Mouse (Mus musculus): Measurements from ENCODE around the gene Rhof.

Rhof gene

DNA sequence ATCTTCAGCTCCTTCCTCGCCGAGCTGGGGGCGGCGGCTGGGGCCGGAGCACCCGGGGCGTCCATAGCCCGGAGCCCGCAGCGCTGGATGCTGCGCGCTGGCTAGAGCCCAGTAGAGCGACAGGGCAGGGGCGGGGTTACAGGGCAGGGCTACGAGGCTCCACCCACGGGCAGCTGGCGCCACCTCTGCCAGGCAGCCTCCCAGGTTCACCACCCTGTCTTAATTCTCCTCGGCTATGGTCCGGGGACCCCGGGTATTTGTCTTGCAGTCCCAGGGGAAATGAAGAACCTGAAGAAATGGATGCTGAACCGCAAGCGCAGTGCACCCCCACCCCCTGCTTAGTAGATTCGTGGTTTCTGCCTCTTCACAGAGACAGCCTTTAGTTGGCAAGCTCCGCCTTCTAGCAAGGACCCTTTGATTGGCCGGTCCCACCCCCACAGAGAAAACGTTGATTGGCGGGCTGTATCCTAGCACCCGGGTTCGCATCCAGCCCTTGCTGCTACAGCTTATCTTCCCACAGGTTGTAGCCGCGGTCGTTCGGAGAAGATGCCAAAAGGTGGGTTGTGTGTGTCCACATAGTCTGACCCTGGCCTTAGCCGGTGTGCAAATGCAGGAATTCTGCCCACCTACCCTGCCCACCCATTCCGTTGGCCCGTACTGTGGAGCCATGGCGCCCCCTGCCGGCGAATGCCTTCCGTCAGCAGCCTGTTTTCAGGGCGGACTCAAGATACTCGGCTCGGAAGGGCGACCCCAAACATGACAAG lies at the start of gene Rhof:
TSS of gene Rhof (minus strand) at position 385 of the 764 bp plus-strand sequence.
- peak; percentile 87 for DNase-seq

DNA sequence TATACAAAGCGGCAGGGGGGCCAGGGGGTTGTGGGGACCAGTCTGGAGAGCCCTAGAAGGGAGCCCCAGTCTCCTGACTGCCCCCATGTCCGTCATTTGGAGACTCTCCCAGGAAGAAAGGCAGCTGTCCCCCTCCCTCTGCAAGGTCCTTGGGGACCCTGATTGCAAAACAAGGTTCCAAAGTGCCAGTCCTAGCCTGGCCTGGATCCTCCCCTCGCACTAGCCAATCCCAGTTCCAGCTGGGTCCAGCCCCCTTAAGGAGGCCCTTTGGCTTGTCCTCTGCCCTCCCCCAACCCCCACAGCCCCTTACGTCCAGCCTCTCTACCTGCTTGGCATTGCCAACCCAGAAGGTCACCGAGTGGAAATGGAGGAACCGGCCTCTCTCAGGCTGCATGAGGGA lies 49.0 kb upstream of the Rhof start:
- DNase-seq = no peak

DNA sequence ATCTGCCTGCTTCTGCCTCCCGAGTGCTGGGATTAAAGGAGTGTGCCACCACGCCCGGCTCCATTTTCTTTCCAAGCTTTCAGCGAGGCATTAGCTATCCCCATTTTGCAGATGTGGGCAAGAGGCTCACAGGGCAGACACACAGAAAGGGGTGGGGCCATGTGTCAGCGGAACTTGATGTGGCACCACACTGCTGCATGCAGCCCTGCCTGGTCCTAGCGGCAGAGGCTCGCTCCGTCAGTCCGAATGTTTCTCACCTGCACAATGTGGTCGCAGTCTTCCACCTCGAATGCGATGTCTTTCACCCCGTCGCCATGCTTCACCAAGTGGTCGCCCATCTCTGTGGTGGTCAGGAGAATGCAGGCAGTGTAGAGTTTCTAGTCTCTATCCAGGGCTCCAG lies 47.9 kb upstream of the Rhof start:
- no peak for DNase-seq

DNA sequence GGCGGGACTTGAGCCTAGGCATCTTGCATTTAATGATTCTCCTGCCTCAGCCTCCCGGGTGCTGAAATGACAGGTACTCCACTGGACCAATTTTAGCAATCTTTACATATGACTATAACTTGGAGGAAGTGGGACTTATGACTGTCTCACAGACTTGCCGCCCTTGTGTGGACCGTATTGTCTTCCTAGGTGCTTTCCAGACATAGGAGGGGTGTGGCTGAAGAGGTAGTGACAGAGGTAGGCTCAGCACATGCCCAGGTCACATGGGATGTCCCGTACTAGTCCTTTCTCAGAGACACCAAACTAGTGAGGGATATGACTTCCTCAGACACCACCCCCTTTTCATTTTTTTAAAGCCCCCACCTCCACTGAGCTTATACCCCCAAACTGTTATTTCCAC lies 46.3 kb upstream of the Rhof start:
- no peak for DNase-seq

DNA sequence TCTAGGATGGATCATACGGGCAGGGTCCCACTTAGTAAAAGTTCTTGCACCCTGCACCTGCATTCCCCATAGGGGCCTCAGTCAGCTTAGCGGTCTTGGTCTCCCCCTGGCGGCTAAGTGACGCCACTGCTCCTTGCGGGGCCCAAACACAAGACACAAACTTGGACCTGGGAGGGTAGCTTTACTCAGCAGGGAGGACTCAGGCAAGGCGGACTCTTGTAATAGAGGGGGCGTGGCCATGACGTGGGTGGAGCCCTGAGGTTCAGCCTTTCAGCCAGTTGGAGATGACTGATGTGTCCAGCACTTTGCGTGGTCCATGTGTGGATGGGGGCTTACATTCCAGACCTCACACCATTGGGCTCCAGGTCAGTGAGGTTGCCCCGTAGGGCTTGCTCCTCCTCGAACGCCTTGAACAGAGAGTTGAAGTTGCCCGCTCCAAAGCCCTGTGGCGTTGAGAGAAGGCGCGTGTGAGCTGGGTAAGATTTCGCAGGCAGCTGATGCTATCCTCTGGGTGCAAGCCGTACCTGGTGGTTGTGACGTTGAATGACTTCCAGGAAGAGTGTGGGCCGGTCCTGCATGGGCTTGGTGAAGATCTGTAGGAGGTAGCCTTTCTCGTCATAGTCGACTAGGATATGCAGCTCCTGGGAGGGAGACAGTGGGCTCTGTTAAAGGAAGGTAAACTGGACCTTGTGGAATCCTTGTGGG lies 39.3 kb upstream of the Rhof start:
- DNase-seq = peak; percentile 73

DNA sequence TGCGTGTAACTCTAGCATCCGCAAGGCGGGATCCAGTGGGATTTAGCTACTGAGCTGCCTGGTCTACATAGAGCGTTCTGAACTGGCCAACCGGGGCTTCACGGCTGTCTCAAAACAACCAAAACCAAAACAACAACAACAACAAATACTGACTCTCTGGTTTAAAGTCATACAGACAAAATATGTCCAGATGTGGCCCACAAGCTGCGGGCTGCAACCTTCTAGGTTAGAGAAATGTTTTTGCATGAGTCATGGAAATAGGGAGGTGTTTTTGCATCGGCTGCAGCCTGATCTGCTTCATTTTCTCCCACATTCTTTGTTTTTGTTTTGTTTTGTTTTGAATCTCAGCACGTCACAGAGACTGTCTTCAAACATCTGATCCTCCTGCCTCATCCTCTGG lies 37.9 kb upstream of the Rhof start:
- no peak for DNase-seq

DNA sequence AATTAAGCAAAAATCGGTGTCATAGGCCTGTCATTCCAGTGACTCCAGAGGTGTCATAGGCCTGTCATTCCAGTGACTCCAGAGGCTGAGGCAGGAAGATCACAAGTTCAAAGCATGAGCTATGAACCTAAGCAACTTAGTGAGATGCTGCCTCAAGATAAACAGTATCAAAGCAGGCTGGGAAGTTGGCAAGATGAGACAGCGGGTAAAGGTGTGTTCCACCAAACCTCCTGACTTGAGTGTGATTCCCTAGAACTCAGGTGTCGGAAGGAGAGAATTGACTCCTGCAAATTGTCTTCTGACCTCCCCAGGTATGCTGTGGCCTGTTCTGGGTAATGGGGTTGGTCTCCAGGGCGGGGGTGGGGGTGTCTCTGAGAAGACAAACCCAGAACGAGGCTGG lies 36.8 kb upstream of the Rhof start, which contains the start of gene Psmd9:
TSS of gene Psmd9 (plus strand) at position 130 of the 400 bp plus-strand sequence.
- no peak for DNase-seq

DNA sequence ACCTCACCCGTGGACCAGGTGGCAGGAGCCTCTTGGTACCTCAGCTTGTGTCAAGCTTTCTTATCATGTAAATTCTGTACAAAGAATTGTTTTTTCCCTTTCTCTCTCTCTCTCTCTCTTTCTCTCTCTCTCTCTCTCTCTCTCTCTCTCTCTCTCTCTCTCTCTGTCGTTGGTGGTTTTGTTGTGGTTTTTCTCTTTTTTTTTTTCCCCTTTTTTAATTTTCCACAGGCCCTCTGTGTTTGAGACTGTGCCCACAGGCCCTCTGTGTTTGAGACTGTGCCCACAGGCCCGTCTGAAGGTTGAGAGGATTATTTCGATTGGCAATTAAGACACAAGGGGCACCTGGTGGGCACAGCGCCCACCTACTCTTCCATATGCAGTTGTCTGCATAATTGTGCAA lies 35.1 kb upstream of the Rhof start:
- DNase-seq = no peak

DNA sequence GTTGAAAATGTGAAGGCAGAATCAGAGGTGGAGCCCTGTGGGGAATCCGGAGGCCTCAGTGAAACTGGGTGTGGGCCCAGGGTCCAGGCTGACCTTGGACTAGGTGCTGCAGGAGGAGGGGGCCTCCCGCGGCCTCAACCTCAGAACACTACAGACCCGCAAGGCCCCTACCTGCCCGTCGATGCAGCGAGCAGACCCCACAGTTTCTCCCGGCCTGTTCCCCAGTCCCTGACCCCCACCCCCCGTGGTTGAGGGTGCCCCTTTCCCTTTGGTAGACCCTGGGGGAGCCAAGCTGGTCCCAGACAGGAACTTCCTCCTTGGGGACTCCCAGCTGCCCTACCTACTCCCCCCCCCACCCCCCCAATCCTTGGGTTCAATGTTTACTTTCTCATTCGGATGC lies 33.9 kb upstream of the Rhof start:
- no peak for DNase-seq

DNA sequence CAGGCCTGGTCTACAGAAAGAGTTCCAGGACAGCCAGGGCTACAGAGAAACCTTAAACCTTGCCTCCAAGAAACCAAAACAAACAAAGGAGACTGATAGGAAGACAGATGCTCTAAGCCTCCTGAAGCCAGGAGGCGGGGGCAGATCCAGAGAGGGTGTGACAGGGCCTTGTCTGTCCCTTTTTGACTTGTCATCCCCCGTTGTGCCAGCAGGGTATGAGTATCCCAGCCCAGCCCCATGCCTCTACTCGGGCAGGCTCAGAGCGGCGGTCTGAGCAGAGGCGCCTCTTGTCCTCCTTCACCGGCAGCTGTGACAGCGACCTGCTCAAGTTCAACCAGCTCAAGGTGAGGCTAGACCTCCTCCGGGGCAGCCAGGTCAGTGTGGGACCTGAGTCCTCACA lies 30.4 kb upstream of the Rhof start:
- DNase-seq = no peak

DNA sequence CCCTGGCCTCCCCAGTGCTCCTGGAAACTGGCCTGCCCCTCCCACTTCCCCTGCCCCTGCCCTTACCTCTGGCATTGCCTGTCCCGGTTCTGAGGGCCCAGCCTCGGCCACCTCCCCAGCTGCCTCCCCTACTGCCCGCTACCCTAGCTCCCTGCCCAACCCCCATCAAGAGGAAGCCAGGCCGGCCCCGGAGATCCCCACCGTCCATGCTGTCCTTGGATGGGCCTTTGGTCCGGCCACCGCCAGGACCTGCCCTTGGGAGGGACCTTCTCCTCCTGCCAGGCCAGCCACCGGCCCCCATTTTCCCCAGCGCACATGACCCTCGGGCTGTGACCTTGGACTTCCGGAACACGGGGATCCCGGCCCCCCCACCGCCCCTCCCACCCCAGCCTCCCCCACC lies 27.8 kb upstream of the Rhof start:
- no peak for DNase-seq

DNA sequence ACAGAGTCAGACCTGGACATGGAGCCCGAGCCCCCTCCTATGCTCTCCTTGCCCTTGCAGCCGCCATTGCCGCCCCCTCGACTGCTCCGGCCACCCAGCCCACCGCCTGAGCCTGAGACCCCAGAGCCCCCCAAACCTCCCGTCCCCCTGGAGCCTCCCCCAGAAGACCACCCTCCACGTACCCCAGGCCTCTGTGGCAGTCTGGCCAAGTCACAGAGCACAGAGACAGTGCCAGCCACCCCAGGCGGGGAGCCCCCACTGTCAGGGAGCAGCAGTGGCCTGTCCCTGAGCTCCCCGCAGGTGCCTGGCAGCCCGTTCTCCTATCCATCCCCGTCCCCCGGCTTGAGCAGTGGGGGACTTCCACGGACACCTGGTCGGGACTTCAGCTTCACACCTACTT lies 27.4 kb upstream of the Rhof start:
- DNase-seq = no peak

DNA sequence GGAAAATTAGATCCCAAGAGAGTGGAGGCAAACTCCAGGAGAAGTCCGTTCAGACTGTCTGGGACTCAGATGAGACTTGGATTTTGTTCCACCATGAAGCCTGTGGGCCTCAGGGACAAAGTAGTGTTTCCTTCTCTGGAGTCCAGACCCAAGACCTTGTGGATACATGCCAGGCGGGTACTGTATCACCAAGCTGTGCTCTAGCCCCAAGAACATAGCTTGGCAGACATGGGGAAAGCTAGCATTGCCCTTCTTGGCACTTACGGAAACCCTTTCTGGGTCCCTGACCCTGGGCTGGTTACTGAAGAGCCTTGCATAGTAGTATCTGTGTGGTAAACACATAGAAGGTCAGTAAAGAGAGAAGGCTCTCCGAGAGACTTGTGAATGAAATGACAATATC lies 27.0 kb upstream of the Rhof start:
- DNase-seq = no peak

DNA sequence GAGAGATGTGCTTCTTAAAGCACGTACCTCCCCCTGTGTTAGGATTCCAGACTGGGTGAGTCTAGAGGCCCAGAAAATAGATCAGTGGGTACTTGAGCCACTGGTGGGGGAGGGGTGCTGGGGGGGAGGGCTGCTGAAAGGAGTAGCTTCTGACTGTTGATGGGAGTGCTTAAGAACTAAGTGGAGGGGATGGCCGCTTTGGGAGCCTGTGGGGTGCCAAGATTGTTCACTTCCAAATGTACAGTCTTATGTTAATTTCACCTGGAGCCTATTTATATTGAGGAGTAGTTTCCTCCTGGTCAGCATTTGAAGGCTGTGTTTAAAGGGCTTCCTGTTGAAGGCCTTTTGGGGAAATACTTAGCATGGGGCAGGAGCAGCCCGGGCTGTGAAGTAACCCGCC lies 25.5 kb upstream of the Rhof start:
- no peak for DNase-seq

DNA sequence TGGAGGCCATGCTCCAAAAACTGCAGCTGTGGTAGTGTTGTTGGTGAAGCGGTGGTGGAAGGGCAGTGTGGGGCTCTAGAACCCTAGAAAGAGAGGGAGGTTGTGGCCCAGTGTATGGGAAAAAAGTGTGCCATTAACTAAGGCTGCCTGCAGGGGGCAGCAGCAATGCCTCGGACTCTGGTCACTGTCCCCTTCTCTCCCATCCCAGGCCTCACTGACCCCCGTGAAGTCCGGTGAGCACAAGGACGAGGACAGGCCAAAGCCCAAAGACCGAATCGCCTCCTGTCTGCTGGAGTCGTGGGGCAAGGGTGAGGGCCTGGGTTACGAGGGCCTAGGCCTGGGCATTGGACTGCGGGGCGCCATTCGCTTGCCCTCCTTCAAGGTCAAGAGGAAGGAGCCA lies 24.3 kb upstream of the Rhof start:
- DNase-seq = no peak

DNA sequence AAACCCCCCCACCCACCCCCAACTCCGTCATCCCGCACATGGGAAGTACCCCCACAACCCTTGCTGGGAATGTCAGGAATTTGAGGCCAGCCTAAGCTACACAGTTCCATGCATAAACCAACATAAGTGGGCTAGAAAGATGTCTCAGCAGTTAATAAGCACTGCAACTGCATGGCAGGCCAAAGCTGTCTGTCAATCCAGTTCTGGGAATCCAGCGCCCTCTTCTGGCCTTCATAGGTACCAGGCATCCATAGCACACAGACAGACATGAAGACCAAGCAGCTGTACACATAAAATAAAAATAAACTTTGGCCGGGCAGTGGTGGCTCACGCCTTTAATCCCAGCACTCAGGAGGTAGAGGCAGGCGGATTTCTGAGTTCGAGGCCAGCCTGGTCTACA lies 22.9 kb upstream of the Rhof start:
- DNase-seq = no peak

DNA sequence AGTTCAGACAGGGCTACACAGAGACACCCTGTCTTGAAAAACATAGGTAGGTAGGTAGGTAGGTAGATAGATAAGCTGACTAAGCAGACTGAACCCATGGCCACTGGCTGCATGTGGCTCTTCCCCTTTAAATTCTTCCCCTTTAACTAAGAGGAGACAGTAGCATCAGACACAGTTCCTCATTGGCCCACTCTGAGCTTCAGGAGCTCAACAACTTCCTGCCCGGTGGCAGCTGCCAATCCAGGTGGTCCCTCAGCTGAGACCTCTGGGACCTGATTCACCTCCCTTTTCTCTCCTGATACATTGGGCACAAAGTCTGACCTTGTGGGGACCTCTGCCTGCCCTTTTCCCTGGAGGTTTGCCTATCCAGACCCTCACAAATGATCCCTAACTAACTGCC lies 20.4 kb upstream of the Rhof start:
- no peak for DNase-seq

DNA sequence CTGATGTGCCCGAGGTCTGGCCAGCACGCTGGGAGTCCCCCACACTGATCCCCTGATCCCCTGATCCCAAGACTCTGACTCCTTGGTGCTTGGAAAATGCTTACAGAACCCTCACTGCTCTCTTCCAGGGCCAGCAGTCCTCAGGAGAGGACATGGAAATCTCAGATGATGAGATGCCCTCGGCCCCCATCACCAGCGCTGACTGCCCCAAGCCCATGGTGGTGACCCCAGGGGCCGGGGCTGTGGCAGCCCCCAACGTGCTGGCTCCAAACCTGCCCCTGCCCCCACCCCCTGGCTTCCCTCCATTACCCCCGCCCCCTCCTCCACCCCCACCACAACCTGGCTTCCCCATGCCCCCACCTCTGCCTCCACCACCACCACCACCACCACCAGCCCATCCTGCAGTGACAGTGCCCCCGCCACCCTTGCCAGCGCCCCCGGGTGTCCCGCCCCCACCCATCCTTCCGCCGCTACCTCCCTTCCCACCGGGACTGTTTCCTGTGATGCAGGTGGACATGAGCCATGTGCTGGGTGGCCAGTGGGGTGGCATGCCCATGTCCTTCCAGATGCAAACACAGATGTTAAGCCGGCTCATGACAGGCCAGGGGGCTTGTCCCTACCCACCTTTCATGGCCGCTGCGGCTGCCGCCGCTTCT lies 19.3 kb upstream of the Rhof start:
- no peak for DNase-seq

DNA sequence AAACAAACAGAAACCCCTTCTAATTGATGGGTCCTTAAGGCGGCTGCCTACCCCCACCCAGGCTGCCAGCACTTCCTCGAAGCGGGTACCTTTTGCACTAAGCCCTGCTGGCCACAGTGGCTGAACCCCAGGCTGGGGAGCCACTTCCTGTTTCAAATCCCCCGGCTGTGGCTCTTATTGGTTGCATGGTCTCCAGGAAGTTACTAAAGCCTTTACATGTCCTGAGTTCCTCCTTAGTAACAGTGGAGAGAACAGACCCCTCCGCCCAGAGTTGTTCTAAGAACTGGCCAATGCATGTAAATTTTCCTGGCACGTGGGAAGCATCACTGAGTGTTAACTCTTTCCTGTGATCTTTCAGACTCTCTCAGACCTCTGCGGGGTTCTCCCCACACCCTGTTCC lies 18.6 kb upstream of the Rhof start:
- no peak for DNase-seq

DNA sequence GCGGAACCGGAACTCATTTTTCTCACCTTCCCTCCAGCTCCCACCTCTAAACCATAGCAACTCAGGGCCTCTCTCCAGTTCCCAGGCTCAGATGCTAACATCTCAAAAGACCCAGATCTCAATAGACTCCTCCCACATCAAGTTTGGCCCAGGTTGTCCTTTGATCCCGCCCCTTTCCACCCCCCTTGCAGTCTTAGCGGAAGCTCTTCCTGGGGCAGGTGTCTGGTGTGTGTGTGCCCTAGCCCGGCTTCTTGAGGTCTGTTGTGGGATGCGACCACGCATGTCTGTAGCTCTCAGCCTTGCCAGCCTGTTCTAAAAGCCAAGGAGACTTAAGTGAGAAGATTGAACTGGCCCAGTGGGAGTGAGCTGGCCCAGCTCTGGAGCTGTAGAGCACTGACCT lies 18.1 kb upstream of the Rhof start:
- no peak for DNase-seq

DNA sequence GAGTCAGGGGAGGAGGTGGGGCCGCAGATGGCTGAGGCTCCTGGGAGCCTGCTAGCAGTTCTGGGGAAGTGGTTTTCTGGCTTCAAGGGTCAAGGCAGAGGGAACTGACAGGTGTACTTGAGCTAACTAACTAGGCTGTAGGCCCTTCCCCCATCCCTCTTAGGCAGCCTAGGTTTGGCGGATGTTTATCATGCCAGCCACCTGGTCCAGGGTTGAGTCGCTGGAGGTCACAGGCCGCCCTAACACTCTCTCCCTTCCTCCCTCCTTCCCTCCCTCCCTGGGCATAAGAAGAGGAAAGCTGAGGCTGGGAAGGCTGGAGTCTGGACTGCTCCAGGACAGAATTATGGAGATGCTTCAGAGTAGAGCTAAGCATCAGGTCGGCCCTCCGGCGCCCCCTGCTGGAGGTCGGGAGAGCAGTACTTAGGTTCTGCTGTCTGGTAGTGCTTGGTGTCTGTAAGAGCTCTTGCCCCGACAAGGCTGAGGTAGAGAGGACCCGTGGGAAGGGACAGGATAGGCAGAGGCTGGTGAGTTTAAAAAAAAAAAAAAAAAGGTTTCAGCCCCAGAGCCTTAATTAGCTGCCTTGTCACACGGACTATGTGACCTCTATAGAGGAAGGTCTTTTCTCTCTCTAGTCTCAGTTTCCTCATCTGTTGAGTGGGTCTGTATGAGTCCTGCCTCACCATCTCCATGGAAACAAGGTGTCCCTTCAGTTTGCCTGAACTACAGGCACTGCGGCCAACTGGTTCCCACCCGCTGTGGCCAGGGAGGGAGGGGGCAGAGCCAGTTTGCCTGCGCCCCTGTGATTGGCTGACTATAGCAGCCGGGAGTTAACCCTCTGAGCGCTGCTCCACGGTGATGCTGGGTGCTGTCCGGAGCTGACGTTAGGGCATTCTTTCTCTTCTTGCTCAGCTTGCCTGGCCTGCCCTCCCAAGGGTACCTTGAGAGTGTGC lies 17.2 kb upstream of the Rhof start:
- peak; percentile 93 for DNase-seq

DNA sequence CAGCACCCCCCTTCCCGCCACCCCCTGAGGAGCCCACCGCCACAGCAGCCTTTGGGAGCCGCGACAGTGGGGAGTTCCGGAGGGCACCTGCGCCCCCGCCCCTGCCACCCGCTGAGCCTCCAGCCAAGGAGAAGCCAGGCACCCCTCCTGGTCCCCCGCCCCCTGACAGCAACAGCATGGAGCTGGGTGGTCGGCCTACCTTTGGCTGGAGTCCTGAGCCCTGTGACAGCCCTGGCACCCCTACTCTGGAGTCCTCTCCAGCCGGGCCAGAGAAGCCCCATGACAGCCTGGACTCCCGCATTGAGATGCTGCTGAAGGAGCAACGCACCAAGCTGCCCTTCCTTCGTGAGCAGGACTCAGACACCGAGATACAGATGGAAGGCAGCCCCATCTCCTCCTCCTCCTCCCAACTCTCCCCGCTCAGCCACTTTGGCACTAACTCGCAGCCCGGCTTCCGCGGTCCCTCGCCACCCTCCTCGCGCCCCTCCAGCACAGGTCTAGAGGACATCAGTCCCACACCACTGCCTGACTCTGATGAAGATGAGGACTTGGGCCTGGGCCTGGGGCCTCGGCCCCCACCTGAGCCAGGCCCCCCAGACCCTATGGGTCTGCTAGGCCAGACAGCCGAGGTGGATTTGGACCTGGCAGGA lies 15.7 kb upstream of the Rhof start:
- no peak for DNase-seq

DNA sequence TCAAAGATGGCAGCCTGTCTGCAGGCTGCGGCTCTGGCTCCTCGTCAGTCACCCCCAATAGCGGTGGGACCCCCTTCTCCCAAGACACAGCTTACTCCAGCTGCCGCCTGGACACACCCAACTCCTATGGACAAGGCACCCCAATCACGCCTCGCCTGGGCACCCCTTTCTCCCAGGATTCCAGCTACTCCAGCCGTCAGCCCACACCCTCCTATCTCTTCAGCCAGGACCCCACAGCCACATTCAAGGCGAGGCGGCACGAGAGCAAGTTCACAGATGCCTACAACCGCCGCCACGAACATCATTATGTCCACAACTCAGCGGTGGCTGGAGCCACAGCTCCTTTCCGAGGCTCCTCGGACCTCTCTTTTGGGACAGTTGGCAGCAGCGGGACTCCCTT lies 15.1 kb upstream of the Rhof start:
- no peak for DNase-seq
